Mouse (Mus musculus) embryonic facial prominence, embryonic 15.5 days (tissue): ENCODE results near the gene Pold2. TPM values are rescaled to one million over a fixed set of nuclear protein-coding genes. Genes with fewer than 3 reads are reported as not detected.

Source experiments
- polyA plus RNA-seq: library from polyadenylated mRNA; unstranded; fragments of >200 nt; fragmentation: Nextera tagmentation; extraction: Ambion mirVana; gene quantifications from 2 replicates; pipeline ENCODE4 v1.2.1, GENCODE M21; 2015

Pold2 gene
- polyA plus RNA-seq, 1 experiment from 2014 or later: 125 TPM

Other genes with a start within 250 kb of the Pold2 start
- 173 and 178 TPM in 2 replicates for gene Mrps24, start 162.6 kb downstream of the Pold2 start, polyA plus RNA-seq
- 29.4 and 30.1 TPM in 2 replicates for gene Urgcp, start 115.9 kb downstream of the Pold2 start, polyA plus RNA-seq
- 118 and 128 TPM in 2 replicates for gene Dbnl, start 89.8 kb downstream of the Pold2 start, polyA plus RNA-seq
- gene Pgam2, start 74.6 kb downstream of the Pold2 start, polyA plus RNA-seq: 71.2 and 107 TPM in 2 replicates
- gene Polm, start 40.3 kb downstream of the Pold2 start, polyA plus RNA-seq: 10.4 and 12.0 TPM in 2 replicates
- gene Aebp1, start 16.3 kb downstream of the Pold2 start, polyA plus RNA-seq: 61.3 and 66.9 TPM in 2 replicates
- gene Myl7, start 20.5 kb upstream of the Pold2 start, polyA plus RNA-seq: 1.4 and 2.4 TPM in 2 replicates
- gene Gck, start 71.8 kb upstream of the Pold2 start, polyA plus RNA-seq: 2.4 and 3.5 TPM in 2 replicates
- gene Ykt6, start 77.4 kb upstream of the Pold2 start, polyA plus RNA-seq: 64.4 and 66.7 TPM in 2 replicates
- 3.5 and 4.6 TPM in 2 replicates for gene Camk2b, start 188.1 kb upstream of the Pold2 start, polyA plus RNA-seq